Mouse (Mus musculus): ENCODE results near the gene Iqcf3.

DNA sequence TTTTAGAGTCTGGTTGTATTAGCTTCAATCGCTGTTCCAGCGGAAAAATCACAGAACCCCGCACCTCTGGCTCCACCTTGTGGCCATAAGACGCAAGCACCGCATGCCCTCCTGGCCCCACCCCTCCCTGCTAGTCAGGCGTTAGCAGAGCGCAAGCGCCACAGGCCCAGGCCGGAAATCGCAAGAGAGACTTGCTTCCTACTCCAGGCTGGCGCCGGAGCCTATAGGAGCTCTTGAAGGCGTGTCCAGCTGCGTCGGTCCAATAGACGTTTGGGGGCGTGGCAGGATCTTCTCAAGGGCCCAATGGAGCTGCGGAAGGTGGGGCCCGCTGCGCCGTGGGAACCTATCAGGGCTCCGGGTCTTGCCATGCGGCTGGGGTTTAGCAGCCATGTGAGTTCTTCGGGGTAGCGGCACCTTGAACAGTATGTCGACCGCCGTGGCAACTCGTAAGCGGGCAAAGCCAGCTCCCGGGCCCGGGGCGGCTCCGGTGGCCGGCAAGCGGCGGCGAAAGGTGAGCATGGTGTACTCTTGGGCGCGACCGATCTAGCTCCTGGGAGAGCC, 84.4 kb downstream of the Iqcf3 start, which contains the start of gene Parp3:
- TF ChIP-seq CTCF (IDR thresholded peaks at IDR 0.05; ENCODE audit: control insufficient read depth, insufficient read depth, low read length) (peak; percentile 95), POLR2A (IDR thresholded peaks at IDR 0.05; ENCODE audit: borderline replicate concordance, control insufficient read depth, low read depth, low read length) (peak; percentile 22; the same call in 1 of the 2 replicates)

All from bone marrow, adult 2 months (tissue).